Mouse (Mus musculus): ENCODE results near the gene Ppm1k.

DNA sequence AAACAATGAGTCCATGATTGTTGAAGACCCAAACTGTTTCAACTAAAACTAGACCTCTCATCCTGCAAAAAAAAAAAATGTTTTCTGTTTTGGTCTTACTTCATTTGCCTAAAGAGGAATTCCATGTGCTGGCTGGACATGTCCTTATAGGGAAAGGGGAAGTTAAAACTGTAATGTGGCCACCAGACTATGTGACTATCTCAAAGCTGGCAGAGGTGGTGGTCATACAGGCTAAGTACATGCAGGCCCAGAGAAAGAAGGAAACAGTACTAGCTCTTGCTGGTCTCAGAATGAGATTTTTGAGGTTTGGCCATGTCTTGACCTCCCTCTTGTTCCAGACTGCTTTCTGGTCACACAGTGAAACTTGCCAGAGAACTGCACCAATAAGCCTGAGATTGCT lies 36.3 kb upstream of the Ppm1k start:
- TF ChIP-seq POLR2A (IDR thresholded peaks at IDR 0.05; ENCODE audit: borderline replicate concordance, low read depth, low read length) (no peak), CTCF (IDR thresholded peaks at IDR 0.05; ENCODE audit: low read depth, low read length) (no peak)
